Mouse (Mus musculus): Measurements from ENCODE around the gene Tbc1d9b. TPM values are rescaled to one million over a fixed set of nuclear protein-coding genes. Genes with fewer than 3 reads are reported as not detected.

Gene Tbc1d9b
- polyA plus RNA-seq, 2 experiments = 8.4 to 9.5 TPM

GRCm38 (mm10) chr11:50146121-50146520 lies 14.9 kb downstream of the Tbc1d9b start:
- ATAC-seq (ENCODE audit: insufficient read depth) = no peak
- WGBS (ENCODE audit: insufficient replicate concordance) = 84% methylated on average over 13 of the region's 13 CpGs

GRCm38 (mm10) chr11:50147267-50147957 lies 16.2 kb downstream of the Tbc1d9b start:
- no peak for DNase-seq (ENCODE audit: low read depth in 3 of 3, low spot score in 3 of 3)
- Histone ChIP-seq H3K27ac (no peak overlapping the region), H3K27me3 (ENCODE audit: control insufficient read depth, insufficient read depth, low read length) (no peaks in the 10 kb centered on the region), H3K4me3 (ENCODE audit: insufficient read depth in 1 of 2, low read depth in 2 of 2, low read length in 2 of 2) (no peak overlapping the region), H3K4me2 (ENCODE audit: low read depth) (no peak overlapping the region), H3K4me1 (replicated peaks; ENCODE audit: control insufficient read depth in 2 of 2, insufficient read depth in 2 of 2, low read length in 1 of 2) (no peaks in the 10 kb centered on the region), H3K9ac (replicated peaks) (no peak overlapping the region), H3K9me3 (ENCODE audit: control insufficient read depth, low read length) (no peaks in the 10 kb centered on the region), H3K36me3 (replicated peaks; ENCODE audit: control insufficient read depth, insufficient read depth, low read depth) (peaks cover 15% of the 10 kb centered on the region)
- no peak for ATAC-seq (ENCODE audit: insufficient read depth)
- 51% methylated on average over 9 of the region's 9 CpGs for WGBS (ENCODE audit: insufficient replicate concordance)
- TF ChIP-seq CTCF (IDR thresholded peaks at IDR 0.05; ENCODE audit: low read depth) = no peak
- no peak for TF ChIP-seq EP300 (IDR thresholded peaks at IDR 0.05; ENCODE audit: low read depth)

More at GRCm38 (mm10) chr11:50146121-50146520, 14.9 kb downstream of the Tbc1d9b start:
- H3K36me3 ChIP-seq (replicated peaks; ENCODE audit: control insufficient read depth, insufficient read depth, low read depth) = peaks cover 14% of the 10 kb centered on the region
- no peak for DNase-seq (ENCODE audit: low read depth in 3 of 3, low spot score in 3 of 3)
- no peaks in the 10 kb centered on the region for H3K27me3 ChIP-seq (ENCODE audit: control insufficient read depth, insufficient read depth, low read length)
- no peaks in the 10 kb centered on the region for H3K4me1 ChIP-seq (replicated peaks; ENCODE audit: control insufficient read depth in 2 of 2, insufficient read depth in 2 of 2, low read length in 1 of 2)
- no peak overlapping the region for H3K4me3 ChIP-seq (ENCODE audit: insufficient read depth in 1 of 2, low read depth in 2 of 2, low read length in 2 of 2)
- no peak overlapping the region for H3K9ac ChIP-seq (replicated peaks)
- TF ChIP-seq CTCF (IDR thresholded peaks at IDR 0.05; ENCODE audit: low read depth) (no peak), EP300 (IDR thresholded peaks at IDR 0.05; ENCODE audit: low read depth) (no peak)
- no peak overlapping the region for H3K4me2 ChIP-seq (ENCODE audit: low read depth)
- H3K9me3 ChIP-seq (ENCODE audit: control insufficient read depth, low read length) = no peaks in the 10 kb centered on the region
- H3K27ac ChIP-seq = no peak overlapping the region

GRCm38 (mm10) chr11:50147958-50148476 lies 16.8 kb downstream of the Tbc1d9b start:
- ATAC-seq (ENCODE audit: insufficient read depth) (no peak), DNase-seq (ENCODE audit: low read depth in 3 of 3, low spot score in 3 of 3) (no peak)
- no peaks in the 10 kb centered on the region for H3K27me3 ChIP-seq (ENCODE audit: control insufficient read depth, insufficient read depth, low read length)
- 78% methylated on average over 11 of the region's 11 CpGs for WGBS (ENCODE audit: insufficient replicate concordance)
- H3K4me3 ChIP-seq (ENCODE audit: insufficient read depth in 1 of 2, low read depth in 2 of 2, low read length in 2 of 2) = no peak overlapping the region
- no peak overlapping the region for H3K27ac ChIP-seq
- TF ChIP-seq CTCF (IDR thresholded peaks at IDR 0.05; ENCODE audit: low read depth) (0 out of 2 replicates have a peak, but pooled peaks have one; percentile 2), EP300 (IDR thresholded peaks at IDR 0.05; ENCODE audit: low read depth) (no peak)
- H3K4me2 ChIP-seq (ENCODE audit: low read depth) = no peak overlapping the region
- no peaks in the 10 kb centered on the region for H3K4me1 ChIP-seq (replicated peaks; ENCODE audit: control insufficient read depth in 2 of 2, insufficient read depth in 2 of 2, low read length in 1 of 2)
- no peak overlapping the region for H3K9ac ChIP-seq (replicated peaks)
- peaks cover 15% of the 10 kb centered on the region for H3K36me3 ChIP-seq (replicated peaks; ENCODE audit: control insufficient read depth, insufficient read depth, low read depth)
- no peaks in the 10 kb centered on the region for H3K9me3 ChIP-seq (ENCODE audit: control insufficient read depth, low read length)

- Histone ChIP-seq H3K4me1 (replicated peaks; ENCODE audit: control insufficient read depth in 2 of 2, insufficient read depth in 2 of 2, low read length in 1 of 2) (no peaks in the 10 kb centered on the region), H3K9ac (replicated peaks) (no peak overlapping the region), H3K36me3 (replicated peaks; ENCODE audit: control insufficient read depth, insufficient read depth, low read depth) (peaks cover 15% of the 10 kb centered on the region), H3K9me3 (ENCODE audit: control insufficient read depth, low read length) (no peaks in the 10 kb centered on the region), H3K27ac (no peak overlapping the region), H3K27me3 (ENCODE audit: control insufficient read depth, insufficient read depth, low read length) (no peaks in the 10 kb centered on the region), H3K4me3 (ENCODE audit: insufficient read depth in 1 of 2, low read depth in 2 of 2, low read length in 2 of 2) (no peak overlapping the region), H3K4me2 (ENCODE audit: low read depth) (no peak overlapping the region)
- TF ChIP-seq CTCF (IDR thresholded peaks at IDR 0.05; ENCODE audit: low read depth) = no peak
- TF ChIP-seq EP300 (IDR thresholded peaks at IDR 0.05; ENCODE audit: low read depth) = no peak
- DNase-seq (ENCODE audit: low read depth in 3 of 3, low spot score in 3 of 3) = no peak
- 75% methylated on average over 7 of the region's 7 CpGs for WGBS (ENCODE audit: insufficient replicate concordance)
- no peak for ATAC-seq (ENCODE audit: insufficient read depth)
These were observed 18.0 kb downstream of the Tbc1d9b start for GRCm38 (mm10) chr11:50149200-50149599.

- Histone ChIP-seq H3K9ac (replicated peaks) (no peak overlapping the region), H3K27ac (no peak overlapping the region), H3K4me2 (ENCODE audit: low read depth) (no peak overlapping the region), H3K4me1 (replicated peaks; ENCODE audit: control insufficient read depth in 2 of 2, insufficient read depth in 2 of 2, low read length in 1 of 2) (no peaks in the 10 kb centered on the region), H3K36me3 (replicated peaks; ENCODE audit: control insufficient read depth, insufficient read depth, low read depth) (peaks cover 15% of the 10 kb centered on the region), H3K9me3 (ENCODE audit: control insufficient read depth, low read length) (no peaks in the 10 kb centered on the region), H3K27me3 (ENCODE audit: control insufficient read depth, insufficient read depth, low read length) (no peaks in the 10 kb centered on the region), H3K4me3 (ENCODE audit: insufficient read depth in 1 of 2, low read depth in 2 of 2, low read length in 2 of 2) (no peak overlapping the region)
- ATAC-seq (ENCODE audit: insufficient read depth) (no peak), DNase-seq (ENCODE audit: low read depth in 3 of 3, low spot score in 3 of 3) (no peak)
- TF ChIP-seq CTCF (IDR thresholded peaks at IDR 0.05; ENCODE audit: low read depth) (no peak), EP300 (IDR thresholded peaks at IDR 0.05; ENCODE audit: low read depth) (no peak)
- WGBS (ENCODE audit: insufficient replicate concordance) = 65% methylated on average over 9 of the region's 9 CpGs
These were observed 18.5 kb downstream of the Tbc1d9b start for GRCm38 (mm10) chr11:50149603-50150150.
